Mouse (Mus musculus): ENCODE results near the gene Pced1b. TPM values are rescaled to one million over a fixed set of nuclear protein-coding genes. Genes with fewer than 3 reads are reported as not detected.
A peak's percentile ranks its signal among the peaks of the same experiment; 100 is the strongest.

Pced1b gene
- total and polyA plus RNA-seq, 3 experiments = 6.6 to 36.5 TPM; not detected in 1

- Histone ChIP-seq H3K9ac (ENCODE audit: control insufficient read depth, low read depth, low read length, poor library complexity, severe bottlenecking) (no peak overlapping the region), H3K27ac (ENCODE audit: control insufficient read depth, low read depth, low read length) (no peak overlapping the region), H3K79me2 (ENCODE audit: control insufficient read depth, insufficient read depth, low read length, poor library complexity) (no peaks in the 10 kb centered on the region), H3K27me3 (ENCODE audit: control insufficient read depth in 1 of 2, insufficient read depth in 2 of 2, low read length in 2 of 2) (no peaks in the 10 kb centered on the region), H3K9me3 (replicated peaks; ENCODE audit: insufficient read depth, low read length) (no peaks in the 10 kb centered on the region), H3K4me1 (ENCODE audit: control insufficient read depth in 1 of 2, insufficient read depth in 2 of 2, low read length in 2 of 2) (no peaks in the 10 kb centered on the region; a peak in 1 of 4 replicates), H3K36me3 (ENCODE audit: control insufficient read depth in 1 of 2, insufficient read depth in 2 of 2, low read length in 2 of 2) (no peaks in the 10 kb centered on the region), H3K4me3 (ENCODE audit: control insufficient read depth in 1 of 2, insufficient read depth in 1 of 2, low read depth in 2 of 2, low read length in 2 of 2) (no peak overlapping the region)
- DNase-seq (ENCODE audit: low read depth, low spot score) = peak; percentile 92
- peak; percentile 97 for TF ChIP-seq MYC (IDR thresholded peaks at IDR 0.05; ENCODE audit: low read depth, low read length)
- peak; percentile 100 for TF ChIP-seq RAD21 (IDR thresholded peaks at IDR 0.05; ENCODE audit: low read depth, low read length)
- TF ChIP-seq CHD1 (IDR thresholded peaks at IDR 0.05; ENCODE audit: low read depth, low read length) = no peak
- no peak for TF ChIP-seq POLR2AphosphoS2 (IDR thresholded peaks at IDR 0.05; ENCODE audit: low read length)
- no peak for TF ChIP-seq TCF12 (IDR thresholded peaks at IDR 0.05; ENCODE audit: low read depth, low read length)
- no peak for TF ChIP-seq MAFK (IDR thresholded peaks at IDR 0.05; ENCODE audit: borderline replicate concordance, low read depth, low read length)
- TF ChIP-seq CHD2 (IDR thresholded peaks at IDR 0.05; ENCODE audit: low read length) = no peak
- TF ChIP-seq MAZ (IDR thresholded peaks at IDR 0.05; ENCODE audit: low read depth, low read length) = no peak
- TF ChIP-seq TBP (IDR thresholded peaks at IDR 0.05; ENCODE audit: low read depth, low read length) = peak; percentile 53; the same call in 1 of the 2 replicates
- no peak for TF ChIP-seq NELFE (IDR thresholded peaks at IDR 0.05; ENCODE audit: low read depth, low read length)
- no peak for TF ChIP-seq BHLHE40 (IDR thresholded peaks at IDR 0.05; ENCODE audit: borderline replicate concordance, low read depth, low read length)
- TF ChIP-seq ETS1 (IDR thresholded peaks at IDR 0.05; ENCODE audit: low read depth, low read length) = no peak
- TF ChIP-seq ZKSCAN1 (IDR thresholded peaks at IDR 0.05; ENCODE audit: low read depth, low read length) = no peak
- no peak for TF ChIP-seq MXI1 (IDR thresholded peaks at IDR 0.05; ENCODE audit: low read depth, low read length)
- TF ChIP-seq ZNF384 (IDR thresholded peaks at IDR 0.05; ENCODE audit: low read depth, low read length) = peak; percentile 64; the same call in 1 of the 2 replicates
- no peak for TF ChIP-seq POLR2AphosphoS5 (IDR thresholded peaks at IDR 0.05; ENCODE audit: borderline replicate concordance, low read depth, low read length)
- no peak for TF ChIP-seq GATA1 (IDR thresholded peaks at IDR 0.05; ENCODE audit: low read depth, low read length)
- TF ChIP-seq UBTF (IDR thresholded peaks at IDR 0.05; ENCODE audit: borderline replicate concordance, insufficient read depth, low read depth, low read length) = no peak
- no peak for TF ChIP-seq E2F4 (IDR thresholded peaks at IDR 0.05; ENCODE audit: borderline replicate concordance, low read depth, low read length)
- no peak for TF ChIP-seq ELF1 (IDR thresholded peaks at IDR 0.05; ENCODE audit: low read depth, low read length)
- no peak for TF ChIP-seq HCFC1 (IDR thresholded peaks at IDR 0.05; ENCODE audit: low read depth, low read length)
- no peak for TF ChIP-seq GABPA (IDR thresholded peaks at IDR 0.05; ENCODE audit: low read depth, low read length)
- no peak for TF ChIP-seq MYB (IDR thresholded peaks at IDR 0.05; ENCODE audit: low read depth, low read length)
- no peak for TF ChIP-seq JUND (IDR thresholded peaks at IDR 0.05; ENCODE audit: low read depth, low read length)
- TF ChIP-seq NRF1 (IDR thresholded peaks at IDR 0.05; ENCODE audit: insufficient read depth, low read depth, low read length, poor library complexity, severe bottlenecking) = no peak
- no peak for TF ChIP-seq ZMIZ1 (IDR thresholded peaks at IDR 0.05; ENCODE audit: low read depth, low read length)
- TF ChIP-seq POLR2A (IDR thresholded peaks at IDR 0.05; ENCODE audit: control insufficient read depth in 1 of 2, insufficient read depth in 1 of 2, low read depth in 1 of 2, low read length in 2 of 2, poor library complexity in 1 of 2) = no peak
- TF ChIP-seq ZC3H11A (IDR thresholded peaks at IDR 0.05; ENCODE audit: low read depth, low read length) = peak; percentile 99
- TF ChIP-seq KAT2A (conservative IDR thresholded peaks at IDR 0.05; ENCODE audit: low read depth, low read length) = no peak
- peak; percentile 32; the same call in 1 of the 2 replicates for TF ChIP-seq MEF2A (IDR thresholded peaks at IDR 0.05; ENCODE audit: extremely low read depth, insufficient replicate concordance, low read depth, low read length, poor library complexity, severe bottlenecking)
- TF ChIP-seq SMC3 (IDR thresholded peaks at IDR 0.05; ENCODE audit: low read depth, low read length) = peak; percentile 100
- TF ChIP-seq RCOR1 (IDR thresholded peaks at IDR 0.05; ENCODE audit: low read depth, low read length) = no peak
- TF ChIP-seq USF1 (IDR thresholded peaks at IDR 0.05; ENCODE audit: low read depth, low read length) = no peak
- TF ChIP-seq SIN3A (IDR thresholded peaks at IDR 0.05; ENCODE audit: low read length) = peak; percentile 41; the same call in 1 of the 2 replicates
- peak; percentile 87 for TF ChIP-seq MAX (IDR thresholded peaks at IDR 0.05; ENCODE audit: low read length)
- TF ChIP-seq USF2 (IDR thresholded peaks at IDR 0.05; ENCODE audit: borderline replicate concordance in 1 of 2, insufficient read depth in 1 of 2, low read depth in 1 of 2, low read length in 2 of 2) = no peak
- no peak for TF ChIP-seq EP300 (IDR thresholded peaks at IDR 0.05; ENCODE audit: low read depth in 1 of 2, low read length in 2 of 2)
Observed at GRCm38 (mm10) chr15:97327500-97328081, 80.7 kb downstream of the Pced1b start.
